Mouse (Mus musculus): Measurements from ENCODE around the gene Nr4a3.

Gene Nr4a3

GRCm38 (mm10) chr4:48044491-48045211, at the start of gene Nr4a3:
Nr4a3 (plus strand) TSS chr4:48045153.
- peak; percentile 63 to 71 for DNase-seq (ENCODE audit: low spot score in 2 of 2)

DNA sequence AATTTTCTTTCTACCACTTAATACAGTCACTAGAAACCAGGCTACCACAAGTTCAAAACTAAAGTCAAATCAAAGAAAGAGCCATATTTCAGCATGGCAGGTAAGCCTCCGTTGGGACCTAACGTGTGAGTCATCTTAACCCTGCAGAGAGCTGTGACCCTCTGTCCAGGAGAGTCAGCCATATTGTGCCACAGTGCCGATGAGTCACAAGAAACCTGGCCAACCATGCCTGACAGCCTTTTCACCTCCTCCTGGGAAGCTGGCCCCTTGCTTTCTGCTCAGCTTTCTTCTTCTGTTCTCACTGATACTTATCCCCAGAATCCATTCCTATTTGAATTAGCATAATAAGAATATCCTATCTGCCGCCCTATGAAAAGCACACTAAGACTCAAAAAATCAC, 42.0 kb upstream of the Nr4a3 start:
- DNase-seq (ENCODE audit: low spot score in 2 of 2), result no peak

GRCm38 (mm10) chr4:48003456-48003855, 41.5 kb upstream of the Nr4a3 start:
- DNase-seq (ENCODE audit: low spot score in 2 of 2), result no peak

- no peak for DNase-seq (ENCODE audit: low spot score in 2 of 2)
These were observed 38.6 kb upstream of the Nr4a3 start for GRCm38 (mm10) chr4:48006355-48006754.

DNA sequence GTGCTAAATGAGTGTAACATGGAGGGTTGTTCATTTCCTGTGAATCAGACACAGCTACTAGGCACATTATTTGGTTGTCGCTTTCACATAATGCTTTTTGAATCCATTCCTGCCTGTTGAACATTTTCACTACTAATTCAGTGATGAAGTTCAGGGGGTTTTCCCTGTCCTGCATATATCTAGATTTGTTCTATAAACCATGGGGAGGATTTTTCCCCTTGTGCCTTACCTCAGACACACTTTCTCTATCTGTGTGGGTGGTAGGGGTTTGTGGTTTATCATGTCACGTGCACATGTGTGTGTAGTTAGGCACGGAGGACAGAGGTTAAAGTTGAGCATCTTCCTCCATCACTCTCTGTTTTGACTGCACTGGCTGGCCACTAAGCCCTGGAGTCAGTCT, 32.7 kb upstream of the Nr4a3 start:
- no peak for DNase-seq (ENCODE audit: low spot score in 2 of 2)

- DNase-seq (ENCODE audit: low spot score in 2 of 2), result no peak
These were observed 22.0 kb upstream of the Nr4a3 start for GRCm38 (mm10) chr4:48022966-48023365.

GRCm38 (mm10) chr4:48029652-48030051, 15.3 kb upstream of the Nr4a3 start:
- DNase-seq (ENCODE audit: low spot score in 2 of 2), result peak in 1 of 2 experiments; percentile 9

GRCm38 (mm10) chr4:48034287-48034686, 10.7 kb upstream of the Nr4a3 start:
- DNase-seq (ENCODE audit: low spot score in 2 of 2), result no peak

GRCm38 (mm10) chr4:48037646-48038045, 7.3 kb upstream of the Nr4a3 start:
- DNase-seq (ENCODE audit: low spot score in 2 of 2), result no peak

DNA sequence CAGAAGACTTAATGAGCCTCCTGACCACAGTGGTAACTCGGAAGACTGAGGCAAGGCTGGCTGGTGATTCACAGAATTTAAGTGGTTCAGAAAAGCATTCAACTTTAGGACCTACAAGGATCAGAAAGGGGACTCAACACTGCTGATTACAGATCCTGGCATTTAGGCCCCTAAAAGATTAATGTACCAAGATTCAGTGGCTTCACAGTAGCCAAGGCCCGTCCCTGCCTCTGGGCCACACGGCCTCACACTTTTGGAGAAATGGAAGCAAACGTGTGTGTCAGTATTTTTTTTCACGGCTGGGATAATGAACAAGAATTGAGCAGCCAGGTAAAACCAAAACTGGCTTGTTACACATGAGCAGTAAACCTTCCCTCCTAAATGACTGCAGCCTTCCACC, 6.1 kb upstream of the Nr4a3 start:
- no peak for DNase-seq (ENCODE audit: low spot score in 2 of 2)

GRCm38 (mm10) chr4:48039736-48040135, 5.2 kb upstream of the Nr4a3 start:
- no peak for DNase-seq (ENCODE audit: low spot score in 2 of 2)

DNA sequence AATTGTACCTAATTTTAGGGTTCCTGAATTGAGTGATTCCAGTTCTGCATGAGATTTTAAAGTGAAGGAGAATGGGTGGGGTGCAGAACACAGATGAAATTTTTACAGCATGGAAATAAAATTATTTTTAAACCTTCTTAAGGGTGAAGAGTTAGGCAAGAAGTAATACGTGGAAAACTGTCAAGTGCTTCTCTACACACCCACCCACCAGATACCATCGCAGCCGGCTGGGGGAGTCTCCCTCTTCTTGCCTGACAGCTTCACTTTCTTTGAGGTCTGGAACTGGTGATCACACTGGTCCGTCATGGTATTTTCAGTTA, 2.5 kb upstream of the Nr4a3 start:
- DNase-seq (ENCODE audit: low spot score in 2 of 2), result no peak

DNA sequence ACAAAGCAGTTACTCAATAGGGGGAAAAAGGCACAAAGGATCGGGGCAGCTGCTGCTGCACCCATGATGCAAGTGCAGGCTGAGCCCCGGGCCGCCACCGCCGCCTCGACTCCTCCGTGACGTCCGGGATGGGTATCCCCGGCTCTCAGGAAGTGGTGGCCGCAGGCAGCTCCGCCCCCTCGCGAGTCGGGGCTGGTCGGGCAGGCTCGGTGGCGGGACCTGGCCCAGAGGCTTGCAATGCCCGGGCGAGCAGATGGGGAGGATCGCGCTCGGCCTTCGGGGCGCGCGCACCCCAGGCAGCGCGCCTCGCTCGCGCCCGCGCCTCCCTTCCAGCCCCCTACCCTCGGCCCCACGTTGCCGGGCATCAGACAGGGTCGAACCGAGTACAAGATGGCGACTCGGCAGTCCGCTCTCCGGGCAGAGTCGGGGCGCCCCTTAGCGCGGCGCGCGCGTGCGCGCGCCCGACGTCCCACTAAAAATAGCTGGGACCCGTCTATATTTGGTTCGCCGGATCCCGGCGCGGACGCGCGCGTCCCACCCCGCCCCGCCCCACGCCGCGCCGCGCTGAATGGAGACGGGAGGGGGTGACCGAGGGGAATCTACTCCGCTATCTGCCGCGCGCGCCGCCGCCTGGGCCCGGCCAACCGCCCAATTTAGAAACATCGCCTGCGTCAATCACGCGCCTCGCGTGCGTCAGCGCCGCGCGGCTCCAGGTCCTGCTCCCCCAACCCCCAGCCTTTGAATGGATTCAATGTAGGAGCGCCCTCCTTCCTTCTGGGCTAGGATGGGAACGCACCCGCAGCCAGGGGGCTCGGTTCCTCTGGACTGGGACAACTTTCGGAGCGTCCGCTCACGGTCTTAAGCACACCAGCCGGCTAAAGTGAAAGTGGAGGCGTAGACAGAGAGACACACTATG, 1.9 kb upstream of the Nr4a3 start:
- DNase-seq (ENCODE audit: low spot score in 2 of 2), result peak; percentile 82 to 88

GRCm38 (mm10) chr4:48044141-48044490, 837 bp upstream of the Nr4a3 start:
- DNase-seq (ENCODE audit: low spot score in 2 of 2), result no peak

DNA sequence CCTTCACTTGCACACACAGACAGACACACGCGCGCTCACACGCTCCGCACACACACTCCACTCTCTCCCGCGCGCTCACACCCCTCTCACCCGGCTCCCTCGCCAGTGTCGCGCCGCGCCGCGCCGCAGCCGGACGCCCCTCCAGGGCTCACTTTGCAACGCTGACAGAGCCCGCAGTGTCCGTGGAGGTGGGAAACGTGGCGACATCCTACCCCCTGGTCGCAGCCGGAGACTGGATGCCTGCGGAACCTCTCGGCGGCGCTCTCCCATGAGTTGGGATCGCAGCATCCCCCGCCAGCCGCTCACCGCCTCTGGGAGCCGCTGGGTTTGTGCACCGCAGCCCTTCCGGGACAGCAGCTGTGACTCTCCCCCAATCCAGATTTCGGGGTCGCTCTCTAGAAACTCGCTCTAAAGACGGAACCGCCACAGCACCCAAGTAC, 348 bp downstream of the Nr4a3 start:
- DNase-seq (ENCODE audit: low spot score in 2 of 2), result peak in 1 of 2 experiments; percentile 11

GRCm38 (mm10) chr4:48045721-48046460, 938 bp downstream of the Nr4a3 start:
- DNase-seq (ENCODE audit: low spot score in 2 of 2), result peak in 1 of 2 experiments; percentile 33

- DNase-seq (ENCODE audit: low spot score in 2 of 2), result no peak
These were observed 1.5 kb downstream of the Nr4a3 start for GRCm38 (mm10) chr4:48046461-48046901.

GRCm38 (mm10) chr4:48047136-48047765, 2.3 kb downstream of the Nr4a3 start:
- no peak for DNase-seq (ENCODE audit: low spot score in 2 of 2)

- DNase-seq (ENCODE audit: low spot score in 2 of 2), result no peak
These were observed 2.9 kb downstream of the Nr4a3 start for GRCm38 (mm10) chr4:48047766-48048371.

DNA sequence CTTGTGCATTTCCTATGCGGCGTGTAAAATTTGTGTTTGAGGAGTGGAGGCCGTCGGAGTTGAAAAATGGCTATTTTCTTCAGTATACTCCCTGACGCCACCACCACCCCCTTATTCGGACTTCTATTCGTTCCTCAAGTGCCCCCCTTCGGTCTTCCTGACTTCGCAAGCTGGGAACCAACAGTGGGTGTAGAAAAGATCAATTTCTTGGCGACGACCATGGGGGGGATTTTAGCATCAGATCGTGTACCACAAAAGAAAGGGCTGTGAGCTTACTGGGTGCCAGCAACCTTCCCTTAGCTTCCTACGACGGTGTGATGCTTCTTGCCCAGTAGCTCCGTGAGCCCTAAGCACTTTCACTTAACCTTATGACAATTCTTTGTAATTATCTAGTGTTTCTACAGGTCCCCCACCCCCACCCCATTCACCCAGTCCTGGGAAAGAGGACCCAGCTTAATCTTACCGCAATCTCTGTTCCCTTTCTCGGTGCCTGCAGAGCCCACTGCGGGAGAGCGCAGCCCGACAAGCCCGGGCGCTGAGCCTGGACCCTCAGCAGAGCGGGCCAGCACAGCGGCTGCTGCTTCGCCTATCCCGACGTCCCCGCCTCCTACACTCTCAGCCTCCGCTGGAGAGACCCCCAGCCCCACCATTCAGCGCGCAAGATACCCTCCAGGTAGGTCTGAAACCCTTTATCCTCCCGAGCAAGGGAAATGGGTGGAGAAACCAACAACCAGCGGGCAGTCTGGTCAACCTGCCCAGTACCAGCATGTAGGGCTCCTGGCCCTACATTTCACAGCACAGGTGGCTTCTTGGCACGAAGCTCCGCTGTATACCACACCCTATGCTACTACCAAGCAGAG, 3.7 kb downstream of the Nr4a3 start:
- DNase-seq (ENCODE audit: low spot score in 2 of 2), result no peak

Measured in spleen, postnatal 14 days (tissue).